Mouse (Mus musculus): ENCODE results near the gene Prodh2. TPM values are rescaled to one million over a fixed set of nuclear protein-coding genes. Genes with fewer than 3 reads are reported as not detected.
A peak's percentile ranks its signal among the peaks of the same experiment; 100 is the strongest.

Gene Prodh2
- polyA plus RNA-seq, 1 experiment from 2014 or later, result not detected

- H3K27ac ChIP-seq, result 0 out of 2 replicates have a peak overlapping the region, but pooled peaks have one; percentile 5
- peaks cover 68% of the 10 kb centered on the region for H3K36me3 ChIP-seq
- H3K4me1 ChIP-seq (replicated peaks), result peaks cover 51% of the 10 kb centered on the region
- H3K4me3 ChIP-seq (replicated peaks), result 0 out of 2 replicates have a peak overlapping the region, but pooled peaks have one; percentile 83
- WGBS, result 91% methylated on average over 9 of the region's 9 CpGs
- H3K9ac ChIP-seq (replicated peaks), result peak overlapping the region; percentile 93
- no peaks in the 10 kb centered on the region for H3K9me3 ChIP-seq
- no peaks in the 10 kb centered on the region for H3K27me3 ChIP-seq
- H3K4me2 ChIP-seq (replicated peaks), result peak overlapping the region; percentile 94
- ATAC-seq, result no peak
Measured at GRCm38 (mm10) chr7:30531291-30531815, 37.9 kb downstream of the Prodh2 start.

GRCm38 (mm10) chr7:30532931-30533330, 39.5 kb downstream of the Prodh2 start:
- Histone ChIP-seq H3K9me3 (no peaks in the 10 kb centered on the region), H3K36me3 (peaks cover 52% of the 10 kb centered on the region), H3K27ac (peak overlapping the region; percentile 56; the same call in 1 of the 2 replicates), H3K4me3 (replicated peaks) (peak overlapping the region; percentile 83), H3K27me3 (no peaks in the 10 kb centered on the region), H3K4me2 (replicated peaks) (peak overlapping the region; percentile 94), H3K9ac (replicated peaks) (peak overlapping the region; percentile 93), H3K4me1 (replicated peaks) (peaks cover 43% of the 10 kb centered on the region)
- 0 out of 2 replicates have a peak, but pooled peaks have one; percentile 2 for ATAC-seq
- 7% methylated on average over 8 of the region's 8 CpGs for WGBS

DNA sequence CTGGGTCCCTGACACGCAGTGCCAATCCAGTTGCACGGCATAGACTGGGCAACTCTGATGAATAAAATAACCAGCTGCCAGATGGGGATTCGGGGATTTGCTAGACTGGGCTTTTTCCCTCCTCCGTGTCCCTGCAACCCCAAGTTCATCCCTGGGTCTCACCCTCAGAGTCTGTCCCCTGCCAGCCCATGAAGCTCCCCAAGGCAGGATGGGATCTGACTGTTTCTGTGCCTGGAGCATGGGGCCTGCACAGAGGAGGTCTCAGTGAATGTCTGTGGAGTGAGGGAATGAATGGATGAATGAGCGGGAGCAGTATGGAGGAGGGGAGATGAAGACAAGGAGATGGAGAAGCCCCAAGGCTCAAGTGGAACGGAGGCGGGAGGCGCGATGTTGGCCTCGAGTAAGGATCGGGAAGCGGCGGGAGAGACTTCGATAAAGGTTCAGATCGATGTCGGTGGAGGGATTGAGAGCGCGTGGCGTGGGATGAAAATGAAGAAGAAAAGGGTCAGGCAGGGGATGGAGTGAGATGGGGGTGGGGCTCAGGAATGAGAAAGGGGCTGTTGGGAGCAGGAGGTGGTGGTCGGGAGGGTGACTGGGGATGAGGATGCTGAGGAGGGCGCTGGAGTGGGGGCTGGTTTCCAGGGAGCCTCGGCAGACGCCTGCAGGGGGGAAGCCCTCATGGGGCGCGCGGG, 40.7 kb downstream of the Prodh2 start:
- no peaks in the 10 kb centered on the region for H3K27me3 ChIP-seq
- H3K27ac ChIP-seq, result peak overlapping the region; percentile 96
- H3K4me2 ChIP-seq (replicated peaks), result peak overlapping the region; percentile 94
- WGBS, result 3% methylated on average over 23 of the region's 26 CpGs
- peak overlapping the region; percentile 83 for H3K4me3 ChIP-seq (replicated peaks)
- H3K4me1 ChIP-seq (replicated peaks), result peaks cover 43% of the 10 kb centered on the region
- peak; percentile 55 for ATAC-seq
- H3K9ac ChIP-seq (replicated peaks), result peak overlapping the region; percentile 93
- H3K9me3 ChIP-seq, result no peaks in the 10 kb centered on the region
- peaks cover 46% of the 10 kb centered on the region for H3K36me3 ChIP-seq

GRCm38 (mm10) chr7:30534633-30535577, 41.5 kb downstream of the Prodh2 start, which contains the start of gene Arhgap33:
Gene Arhgap33 (minus strand): TSS chr7:30535060.
- Histone ChIP-seq H3K4me3 (replicated peaks) (peak within 1 kb of the TSS; percentile 83), H3K4me2 (replicated peaks) (peak within 1 kb of the TSS; percentile 94), H3K9me3 (no peaks in the 10 kb centered on the region), H3K27ac (peak within 1 kb of the TSS; percentile 96), H3K36me3 (peaks cover 46% of the 10 kb centered on the region), H3K4me1 (replicated peaks) (peaks cover 43% of the 10 kb centered on the region), H3K27me3 (no peaks in the 10 kb centered on the region), H3K9ac (replicated peaks) (peak within 1 kb of the TSS; percentile 93)
- peak; percentile 90 for ATAC-seq
- WGBS, result under 1% methylated on average over 61 of the region's 84 CpGs

- 95% methylated on average over 7 of the region's 7 CpGs for WGBS
- ATAC-seq, result no peak
- H3K36me3 ChIP-seq, result peaks cover 36% of the 10 kb centered on the region
Measured at GRCm38 (mm10) chr7:30540572-30540971, 47.1 kb downstream of the Prodh2 start.

GRCm38 (mm10) chr7:30544327-30544726, 50.9 kb downstream of the Prodh2 start:
- WGBS, result 88% methylated on average over 2 of the region's 2 CpGs
- H3K9ac ChIP-seq (replicated peaks), result 0 out of 2 replicates have a peak overlapping the region, but pooled peaks have one; percentile 10
- no peaks in the 10 kb centered on the region for H3K27me3 ChIP-seq
- no peak overlapping the region for H3K4me2 ChIP-seq (replicated peaks)
- no peaks in the 10 kb centered on the region for H3K4me1 ChIP-seq (replicated peaks)
- no peak overlapping the region for H3K4me3 ChIP-seq (replicated peaks)
- H3K9me3 ChIP-seq, result no peaks in the 10 kb centered on the region
- H3K27ac ChIP-seq, result no peak overlapping the region
- H3K36me3 ChIP-seq, result peaks cover 52% of the 10 kb centered on the region
- ATAC-seq, result no peak

More at GRCm38 (mm10) chr7:30540572-30540971, 47.1 kb downstream of the Prodh2 start:
- Histone ChIP-seq H3K9me3 (no peaks in the 10 kb centered on the region), H3K4me2 (replicated peaks) (no peak overlapping the region), H3K27ac (no peak overlapping the region), H3K4me3 (replicated peaks) (no peak overlapping the region), H3K27me3 (no peaks in the 10 kb centered on the region), H3K9ac (replicated peaks) (no peak overlapping the region), H3K4me1 (replicated peaks) (peaks cover 5% of the 10 kb centered on the region)

DNA sequence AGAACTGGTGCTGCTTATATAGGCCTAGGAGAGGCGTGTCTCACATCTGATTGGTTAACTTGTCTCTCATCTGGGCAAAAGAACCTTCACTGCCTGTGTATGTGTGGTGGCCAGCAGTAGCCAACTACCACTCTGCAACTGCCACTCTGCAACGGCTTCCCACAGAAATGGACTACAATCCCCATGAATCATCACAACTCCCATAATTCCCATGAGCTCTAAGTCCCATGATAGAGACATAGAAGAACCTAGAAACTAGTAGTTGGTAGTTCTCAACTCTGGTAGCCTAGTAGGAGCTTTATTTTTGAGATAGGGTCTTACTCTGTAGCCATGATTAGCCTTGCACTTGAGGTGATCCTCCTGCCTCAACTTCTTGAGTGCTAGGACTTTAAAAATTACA, 56.5 kb downstream of the Prodh2 start:
- no peak overlapping the region for H3K9ac ChIP-seq (replicated peaks)
- peaks cover 21% of the 10 kb centered on the region for H3K4me1 ChIP-seq (replicated peaks)
- WGBS, result 95% methylated on average over 2 of the region's 2 CpGs
- no peak overlapping the region for H3K4me3 ChIP-seq (replicated peaks)
- H3K4me2 ChIP-seq (replicated peaks), result no peak overlapping the region
- H3K27ac ChIP-seq, result no peak overlapping the region
- H3K27me3 ChIP-seq, result peaks cover 8% of the 10 kb centered on the region; the same call in 1 of the 2 replicates
- no peak for ATAC-seq
- no peaks in the 10 kb centered on the region for H3K9me3 ChIP-seq
- peaks cover 32% of the 10 kb centered on the region for H3K36me3 ChIP-seq

- Histone ChIP-seq H3K4me2 (replicated peaks) (no peak overlapping the region), H3K27ac (no peak overlapping the region), H3K9me3 (no peaks in the 10 kb centered on the region), H3K4me3 (replicated peaks) (no peak overlapping the region), H3K9ac (replicated peaks) (no peak overlapping the region), H3K36me3 (peaks cover 40% of the 10 kb centered on the region), H3K4me1 (replicated peaks) (peaks cover 21% of the 10 kb centered on the region), H3K27me3 (peaks cover 8% of the 10 kb centered on the region; the same call in 1 of the 2 replicates)
- ATAC-seq, result no peak
- WGBS, result 97% methylated on average over 1 of the region's 1 CpGs
Measured at GRCm38 (mm10) chr7:30550603-30551002, 57.2 kb downstream of the Prodh2 start.

- WGBS, result 3% methylated on average over 10 of the region's 10 CpGs
- H3K36me3 ChIP-seq, result peaks cover 42% of the 10 kb centered on the region
- peak; percentile 72 for ATAC-seq
- peak overlapping the region; percentile 85 for H3K4me2 ChIP-seq (replicated peaks)
- peaks cover 21% of the 10 kb centered on the region for H3K4me1 ChIP-seq (replicated peaks)
- H3K27ac ChIP-seq, result peak overlapping the region; percentile 95
- peak overlapping the region; percentile 67 for H3K9ac ChIP-seq (replicated peaks)
- no peaks in the 10 kb centered on the region for H3K9me3 ChIP-seq
- H3K27me3 ChIP-seq, result peaks cover 8% of the 10 kb centered on the region; the same call in 1 of the 2 replicates
- H3K4me3 ChIP-seq (replicated peaks), result peak overlapping the region; percentile 65
Measured at GRCm38 (mm10) chr7:30551445-30552101, 58.2 kb downstream of the Prodh2 start.

DNA sequence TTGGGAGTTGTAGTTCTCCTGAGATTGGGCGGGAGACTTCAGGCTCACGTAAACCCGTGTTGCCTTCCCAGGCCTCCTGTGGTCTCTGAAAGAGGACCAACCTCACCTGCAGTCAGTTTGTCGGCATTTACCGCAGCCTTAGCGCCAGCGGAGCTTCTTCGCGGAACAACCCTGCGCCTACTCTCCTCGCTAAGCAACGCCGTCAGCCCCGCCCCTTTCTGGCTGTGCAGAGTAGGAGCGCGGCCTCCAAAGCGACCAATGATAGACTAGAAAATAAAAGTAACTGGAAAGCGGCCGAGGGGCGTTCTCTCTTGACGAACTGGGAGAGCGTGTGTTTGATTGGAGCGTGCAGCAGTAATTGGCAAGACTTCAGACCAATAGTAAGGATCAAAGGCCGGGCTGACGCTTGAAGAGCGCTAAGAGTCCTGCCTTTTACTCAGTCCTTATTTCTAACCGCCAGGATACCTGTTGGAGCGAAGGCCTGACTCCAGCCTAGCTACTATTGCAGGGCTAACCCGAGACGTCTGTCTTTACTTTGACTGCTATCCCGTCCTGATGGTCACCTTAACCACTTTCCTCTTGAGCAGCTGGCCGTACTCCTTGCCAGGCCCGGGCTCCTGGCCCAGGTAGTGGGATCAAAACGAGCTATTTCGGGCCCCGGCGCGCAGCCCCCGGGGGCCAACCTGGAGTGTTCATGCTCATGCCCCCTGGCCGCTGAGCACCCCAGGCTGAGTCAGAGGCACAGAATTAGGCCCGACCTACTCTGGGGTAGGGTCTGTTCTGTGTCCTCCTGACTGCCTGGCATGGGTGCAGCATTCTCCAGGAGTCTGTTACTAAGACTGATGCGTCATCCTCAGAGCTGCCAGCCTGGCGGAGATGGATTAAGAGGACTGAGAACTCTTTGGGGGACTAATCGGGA, 58.9 kb downstream of the Prodh2 start, which contains the start of the genes Hspb6 and Proser3:
Hspb6 (plus strand) TSS at position 77 of the 919 bp plus-strand sequence.
Proser3 (minus strand) TSS at position 198 of the 919 bp plus-strand sequence.
- H3K4me2 ChIP-seq (replicated peaks), result peak within 1 kb of the TSS; percentile 85
- H3K36me3 ChIP-seq, result peaks cover 50% of the 10 kb centered on the region
- H3K9ac ChIP-seq (replicated peaks), result peak within 1 kb of the TSS; percentile 70
- H3K27me3 ChIP-seq, result peaks cover 8% of the 10 kb centered on the region; the same call in 1 of the 2 replicates
- peak; percentile 95 for ATAC-seq
- H3K4me3 ChIP-seq (replicated peaks), result peak within 1 kb of the TSS; percentile 65
- H3K9me3 ChIP-seq, result no peaks in the 10 kb centered on the region
- H3K27ac ChIP-seq, result peak within 1 kb of the TSS; percentile 95
- H3K4me1 ChIP-seq (replicated peaks), result peaks cover 21% of the 10 kb centered on the region
- under 1% methylated on average over 44 of the region's 44 CpGs for WGBS
